Mouse (Mus musculus) neural tube, postnatal 0 days (tissue): ENCODE data around the gene Fer1l5. TPM values are rescaled to one million over a fixed set of nuclear protein-coding genes. Genes with fewer than 3 reads are reported as not detected.

ENCODE experiments used
- microRNA-seq: library from miRNA; unstranded; fragments of <30 nt; microRNA quantifications from one replicate; pipeline ENCODE4, GENCODE M21; 2016
- polyA plus RNA-seq: library from polyadenylated mRNA; unstranded; fragments of >200 nt; fragmentation: Nextera tagmentation; extraction: Ambion mirVana; gene quantifications from 2 replicates; pipeline ENCODE4 v1.2.1, GENCODE M21; 2015

The Fer1l5 gene
- polyA plus RNA-seq, result 0.75 and 1.4 TPM in 2 replicates

DNA sequence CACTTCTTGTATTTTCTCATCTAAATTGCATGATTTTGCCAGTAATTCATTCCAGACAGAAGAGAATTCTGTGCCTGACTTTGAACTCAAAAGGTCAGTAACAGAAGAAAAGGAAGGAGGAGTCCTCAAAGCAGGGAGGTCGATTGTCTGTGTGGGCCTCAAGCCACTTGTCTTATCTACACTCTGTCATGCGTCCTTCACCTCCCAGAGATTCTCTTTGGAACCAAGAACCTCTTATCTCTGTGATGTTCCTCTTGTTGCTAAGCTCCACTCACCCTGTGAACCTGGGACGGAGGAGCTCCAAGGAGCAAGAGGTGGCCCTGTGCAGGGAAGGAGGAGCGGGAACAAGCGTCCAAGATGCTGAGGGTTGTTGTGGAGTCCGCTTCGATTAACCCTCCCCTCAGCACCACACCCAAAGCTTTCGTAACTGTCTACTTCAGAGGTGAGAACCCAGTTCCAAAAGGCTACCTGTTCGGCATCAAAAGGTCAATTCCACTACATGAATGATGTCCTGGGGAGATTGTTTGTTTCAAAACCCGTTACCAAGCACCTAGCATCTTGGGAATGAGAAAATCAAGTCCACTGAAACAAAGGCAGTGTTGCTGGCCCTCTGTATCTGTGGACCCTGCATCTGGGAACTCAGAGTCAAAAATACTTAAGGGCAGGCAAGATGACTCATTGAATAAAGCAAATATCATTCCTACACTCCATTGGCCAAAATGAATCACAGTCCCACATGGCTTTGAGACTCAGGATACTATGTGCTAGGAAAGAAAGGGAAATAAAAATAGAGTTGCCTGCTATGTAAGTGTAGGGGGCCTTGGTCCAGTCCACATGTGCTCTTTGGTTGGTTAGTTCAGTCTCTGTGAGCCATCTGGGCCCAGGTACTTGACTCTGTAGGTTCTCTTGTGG, at the start of gene Fer1l5:
Gene Fer1l5 (plus strand): TSS at position 358 of the 912 bp plus-strand sequence.

DNA sequence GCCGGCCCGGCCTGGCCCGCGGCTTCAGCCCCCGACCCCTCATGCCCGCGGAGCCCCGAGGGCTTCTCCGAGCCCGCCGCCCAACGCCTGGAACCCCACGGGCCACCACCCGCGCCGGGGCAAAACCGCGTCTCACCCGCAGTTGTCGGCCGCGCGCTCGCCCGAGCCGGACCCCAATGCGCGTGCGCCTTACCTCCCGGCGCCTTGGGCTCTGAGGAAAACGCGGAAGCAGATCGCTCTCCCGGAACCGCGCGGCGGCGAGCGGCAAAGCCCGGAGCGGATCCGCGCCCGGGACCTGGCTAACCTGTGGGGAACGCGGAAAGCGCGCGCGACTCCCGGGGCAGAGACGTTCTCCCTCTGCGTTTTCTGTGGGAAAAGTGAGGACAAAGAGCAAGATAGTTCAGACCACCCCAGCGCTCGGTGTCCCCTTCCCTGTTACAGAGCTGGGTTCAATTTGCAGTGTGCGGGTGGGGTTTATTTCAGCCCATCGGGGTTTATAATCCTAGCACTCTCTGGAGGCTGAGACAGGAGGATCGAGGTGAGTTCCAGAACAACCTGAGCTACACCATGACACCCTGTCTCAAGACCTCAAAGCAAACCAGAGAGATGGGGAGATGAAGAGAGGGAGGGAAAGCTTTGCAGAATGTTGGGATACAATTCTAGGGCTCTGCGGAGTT, 3.0 kb upstream of the Fer1l5 start, which contains the start of gene Kansl3:
Gene Kansl3 (minus strand): TSS at position 213 of the 677 bp plus-strand sequence.

DNA sequence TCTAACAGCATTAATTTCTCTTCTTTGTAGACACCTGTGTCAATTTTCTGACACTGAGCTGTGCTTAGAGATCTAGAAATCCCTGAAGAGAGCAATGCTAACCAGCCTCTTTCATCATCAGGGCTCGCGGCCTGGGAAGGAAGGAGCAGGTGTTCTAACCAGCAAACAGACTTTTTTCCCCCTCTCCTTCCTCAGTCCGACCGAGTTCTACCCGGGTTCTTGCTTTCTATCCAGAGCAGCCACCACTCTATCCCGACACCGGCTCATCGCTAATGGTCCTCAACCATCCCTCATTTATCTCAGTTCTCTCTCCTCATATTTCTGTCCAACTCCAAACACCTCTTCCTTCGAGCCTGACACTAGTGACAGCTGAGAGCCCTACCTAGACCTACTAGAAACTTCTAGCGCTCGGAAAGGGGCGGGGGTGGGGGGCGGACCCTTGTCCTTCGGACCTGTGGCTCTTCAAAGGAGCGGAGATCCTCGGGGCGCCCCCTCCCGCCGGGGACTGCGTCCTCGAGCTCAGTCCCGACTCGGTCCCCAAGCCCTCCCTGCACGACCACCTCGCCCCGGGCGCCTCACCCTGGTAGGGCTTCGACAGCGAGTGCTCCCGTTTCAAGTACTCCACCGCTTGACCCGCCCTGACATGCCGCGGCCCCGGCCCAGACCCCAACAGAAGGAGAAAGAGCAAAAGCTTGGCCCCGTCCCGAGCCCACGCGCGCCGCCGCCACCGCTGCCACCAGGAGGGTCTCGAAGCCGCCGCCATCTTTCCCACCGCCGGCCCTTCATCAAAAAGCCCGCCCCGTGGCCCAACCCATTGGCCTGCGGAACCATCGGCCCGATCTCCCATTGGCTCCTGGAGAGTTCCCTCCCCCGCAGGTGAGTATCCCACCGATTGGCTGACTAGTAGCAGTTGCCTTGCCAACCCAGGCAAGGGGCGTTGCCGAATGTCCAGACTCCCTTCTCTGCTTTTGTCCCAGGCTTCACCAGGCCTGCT, 72.7 kb downstream of the Fer1l5 start, which contains the start of gene Lman2l:
Gene Lman2l (minus strand): TSS at position 801 of the 994 bp plus-strand sequence.

DNA sequence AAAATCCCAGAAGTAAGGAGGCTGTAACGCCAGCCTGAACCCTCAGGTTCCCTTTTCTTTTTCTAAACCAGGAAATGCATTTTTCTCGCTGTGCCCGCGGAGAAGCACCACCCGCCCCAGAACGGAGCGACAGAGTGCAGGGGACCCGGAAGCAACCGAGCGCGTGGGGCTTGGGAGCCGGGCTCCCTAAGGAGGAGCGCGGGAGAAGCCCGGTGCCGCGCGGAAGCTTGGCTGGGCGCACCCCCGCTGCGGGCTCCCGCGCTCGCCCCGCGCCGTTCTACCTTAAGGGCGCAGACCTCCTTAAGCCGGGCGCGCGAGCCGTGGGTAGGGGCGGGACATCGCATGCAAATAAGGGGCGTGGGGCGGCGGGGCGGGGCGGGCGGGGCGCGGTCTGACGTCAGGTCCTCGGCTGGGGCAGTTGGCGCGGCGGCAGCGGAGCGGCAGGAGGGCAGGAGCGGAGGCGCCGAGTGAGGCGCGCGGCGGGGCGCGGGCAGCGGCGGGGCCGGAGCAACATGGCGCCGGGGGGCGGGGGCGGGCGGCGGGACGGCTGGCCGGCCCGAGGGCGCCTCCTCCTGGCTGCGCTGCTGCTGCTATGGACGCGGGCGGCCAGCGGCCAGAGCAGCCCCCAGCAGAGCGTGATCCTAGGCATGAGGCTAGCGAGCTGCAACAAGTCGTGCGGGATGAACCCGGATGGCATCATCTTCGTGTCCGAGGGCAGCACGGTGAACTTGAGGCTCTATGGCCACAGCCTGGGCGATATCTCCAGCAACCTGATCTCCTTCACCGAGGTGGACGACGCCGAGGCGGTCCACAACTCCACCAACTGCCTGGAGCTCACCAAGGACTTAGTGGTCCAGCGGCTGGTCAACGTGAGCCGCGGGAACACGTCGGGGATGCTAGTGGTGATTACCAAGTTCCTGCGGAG, 99.4 kb downstream of the Fer1l5 start, which contains the start of gene Cnnm4:
Gene Cnnm4 (plus strand): TSS at position 440 of the 925 bp plus-strand sequence.

Small RNA genes lying within 50 kb of the gene (microRNA-seq; reads per million reads assigned to microRNA genes)
- not detected for gene Mir6898

Other genes starting within 250 kb of the Fer1l5 start
- 25.2 and 29.0 TPM in 2 replicates for gene Uggt1, start 127.6 kb upstream of the Fer1l5 start, polyA plus RNA-seq
- gene Neurl3, start 97.6 kb upstream of the Fer1l5 start, polyA plus RNA-seq, result 2.1 and 2.3 TPM in 2 replicates
- 6.2 and 9.0 TPM in 2 replicates for gene Arid5a, start 64.6 kb upstream of the Fer1l5 start, polyA plus RNA-seq
- 26.1 and 29.2 TPM in 2 replicates for gene Kansl3, start 3.1 kb upstream of the Fer1l5 start, polyA plus RNA-seq
- gene Lman2l, start 73.0 kb downstream of the Fer1l5 start, polyA plus RNA-seq, result 45.8 and 47.6 TPM in 2 replicates
- 10.9 and 12.5 TPM in 2 replicates for gene Cnnm4, start 99.3 kb downstream of the Fer1l5 start, polyA plus RNA-seq
- gene Cnnm3, start 139.6 kb downstream of the Fer1l5 start, polyA plus RNA-seq, result 5.5 and 6.0 TPM in 2 replicates
- 12.1 and 12.8 TPM in 2 replicates for gene Ankrd23, start 164.6 kb downstream of the Fer1l5 start, polyA plus RNA-seq
- gene Gm42417, start 167.1 kb downstream of the Fer1l5 start, polyA plus RNA-seq, result 1.0 TPM in 1 of 2 replicates, not detected in the other
- gene Ankrd39, start 175.2 kb downstream of the Fer1l5 start, polyA plus RNA-seq, result 37.0 and 39.4 TPM in 2 replicates
- 13.3 and 15.0 TPM in 2 replicates for gene Sema4c, start 186.1 kb downstream of the Fer1l5 start, polyA plus RNA-seq